Mouse (Mus musculus) spleen, adult 2 months (tissue): Measurements from ENCODE around the gene Tmem212.

Experiments used
- CTCF ChIP-seq: fragments of 200-500 bp; IDR thresholded peaks from 2 replicates; pipeline ENCODE4 v1.5.1; 2011; ENCODE audit warnings: mild to moderate bottlenecking, inconsistent platforms; ENCODE audit not compliant: insufficient read depth, insufficient read length, insufficient replicate concordance; ENCODE audit errors: extremely low read depth
- POLR2A ChIP-seq: fragments of 200-500 bp; IDR thresholded peaks from 2 replicates; pipeline ENCODE4 v1.6.1; 2011; ENCODE audit warnings: low read depth, low read length, inconsistent platforms

DNA sequence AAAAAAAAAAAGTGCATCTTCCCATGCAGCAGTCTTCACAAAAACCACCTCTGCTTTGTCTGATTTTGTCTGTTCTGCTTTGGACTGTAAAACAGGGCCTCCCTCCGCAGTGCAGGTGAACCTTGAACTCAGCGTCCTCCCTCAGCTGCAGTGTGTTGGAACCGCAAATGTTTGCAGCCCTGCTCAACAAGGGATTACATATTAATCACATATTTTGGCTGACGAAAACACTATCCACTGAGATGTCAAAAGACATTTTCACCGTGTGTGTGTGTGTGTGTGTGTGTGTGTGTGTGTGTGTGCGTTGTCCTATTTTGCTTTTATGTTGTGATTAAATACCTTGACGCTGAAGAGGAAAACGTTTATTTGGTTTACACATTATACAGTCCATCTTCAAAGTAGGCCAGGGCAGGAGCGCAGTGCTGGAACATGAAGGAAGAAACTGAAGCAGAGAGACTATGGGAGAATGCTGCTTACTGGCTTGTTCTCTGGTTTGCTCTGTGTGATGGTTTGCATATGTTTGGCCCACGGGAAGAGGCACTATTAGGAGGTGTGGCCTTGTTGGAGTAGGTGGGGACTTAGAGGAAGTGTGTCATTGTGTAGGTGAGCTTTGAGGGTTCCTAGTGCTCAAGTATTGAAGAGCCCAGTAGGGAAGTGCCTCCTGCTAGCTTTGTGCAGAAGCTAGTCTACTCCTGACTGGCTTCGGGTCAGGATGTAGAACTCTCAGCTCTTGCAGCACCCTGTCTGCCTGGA is 25.3 kb upstream of the Tmem212 start:
- TF ChIP-seq POLR2A (no peak), CTCF (no peak)
